Mouse (Mus musculus) heart, postnatal 25 days (tissue): ENCODE results near the gene Sprr2a2. TPM values are rescaled to one million over a fixed set of nuclear protein-coding genes. Genes with fewer than 3 reads are reported as not detected.
A peak's percentile ranks its signal among the peaks of the same experiment; 100 is the strongest.
"Not testable (repeated sequence)": the region's sequence is repeated elsewhere in the genome, so short reads cannot be mapped to it uniquely, and the experiment has no call there.

Experiments
- DNase-seq: peaks from one replicate; pipeline ENCODE4 v3.0.0; 2022; ENCODE audit warnings: low spot score
- intact Hi-C: fragments of 180-260 bp; cut with DNase I; formaldehyde crosslinking; loops from one replicate; pipeline ENCODE4 v1.15.1; 2025
- total RNA-seq, 2 experiments: library from RNA; stranded (reverse); gene quantifications; 2 replicates each; pipeline ENCODE4 v1.2.3; 2021

Gene Sprr2a2
- total RNA-seq = 1 to 10 TPM; 1.1 to 1.5 TPM

- intact Hi-C loops, DNase-seq: not testable (repeated sequence)
These were observed at the start of gene Sprr2a2, which contains the start of gene Sprr2a1 for GRCm38 (mm10) chr3:92215569-92215968. Gene Sprr2a2 (plus strand): TSS chr3:92215920. Gene Sprr2a1 (plus strand): TSS chr3:92215799.

- DNase-seq = no peak
- intact Hi-C loops = no loop called here
These were observed 45.9 kb upstream of the Sprr2a2 start for GRCm38 (mm10) chr3:92169847-92170246.

GRCm38 (mm10) chr3:92176880-92177279 is 38.8 kb upstream of the Sprr2a2 start:
- intact Hi-C loops = no loop called here
- no peak for DNase-seq

GRCm38 (mm10) chr3:92195512-92196200 is 20.1 kb upstream of the Sprr2a2 start:
- intact Hi-C loops = no loop called here
- no peak for DNase-seq

GRCm38 (mm10) chr3:92211133-92211925 is 4.4 kb upstream of the Sprr2a2 start:
- DNase-seq, intact Hi-C loops: not testable (repeated sequence)

- intact Hi-C loops, DNase-seq: not testable (repeated sequence)
These were observed 3.7 kb upstream of the Sprr2a2 start for GRCm38 (mm10) chr3:92212059-92212458.

GRCm38 (mm10) chr3:92213651-92214050 is 2.1 kb upstream of the Sprr2a2 start:
- intact Hi-C loops = not testable (repeated sequence)

GRCm38 (mm10) chr3:92219031-92219430 is 3.3 kb downstream of the Sprr2a2 start:
- DNase-seq, intact Hi-C loops: not testable (repeated sequence)

More at GRCm38 (mm10) chr3:92213651-92214050, 2.1 kb upstream of the Sprr2a2 start:
- not testable (repeated sequence) for DNase-seq

GRCm38 (mm10) chr3:92223708-92224107 is 8.0 kb downstream of the Sprr2a2 start:
- DNase-seq, intact Hi-C loops: not testable (repeated sequence)

- intact Hi-C loops = not testable (repeated sequence)
- DNase-seq = peak; percentile 0
These were observed 11.7 kb downstream of the Sprr2a2 start for GRCm38 (mm10) chr3:92227410-92227809.

GRCm38 (mm10) chr3:92236463-92237189 is 20.9 kb downstream of the Sprr2a2 start:
- DNase-seq = not testable (repeated sequence)

GRCm38 (mm10) chr3:92238736-92239135 is 23.0 kb downstream of the Sprr2a2 start:
- DNase-seq, intact Hi-C loops: not testable (repeated sequence)

More at GRCm38 (mm10) chr3:92236463-92237189, 20.9 kb downstream of the Sprr2a2 start:
- intact Hi-C loops = not testable (repeated sequence)

GRCm38 (mm10) chr3:92239197-92239596 is 23.5 kb downstream of the Sprr2a2 start:
- intact Hi-C loops = not testable (repeated sequence)

GRCm38 (mm10) chr3:92244833-92245232 is 29.1 kb downstream of the Sprr2a2 start:
- DNase-seq, intact Hi-C loops: not testable (repeated sequence)

More at GRCm38 (mm10) chr3:92239197-92239596, 23.5 kb downstream of the Sprr2a2 start:
- not testable (repeated sequence) for DNase-seq

- intact Hi-C loops = not testable (repeated sequence)
These were observed 30.5 kb downstream of the Sprr2a2 start for GRCm38 (mm10) chr3:92246245-92246644.

GRCm38 (mm10) chr3:92248494-92248893 is 32.8 kb downstream of the Sprr2a2 start:
- intact Hi-C loops, DNase-seq: not testable (repeated sequence)

More at GRCm38 (mm10) chr3:92246245-92246644, 30.5 kb downstream of the Sprr2a2 start:
- not testable (repeated sequence) for DNase-seq

GRCm38 (mm10) chr3:92250450-92250849 is 34.7 kb downstream of the Sprr2a2 start:
- intact Hi-C loops = not testable (repeated sequence)

GRCm38 (mm10) chr3:92253860-92254259 is 38.1 kb downstream of the Sprr2a2 start:
- intact Hi-C loops, DNase-seq: not testable (repeated sequence)

More at GRCm38 (mm10) chr3:92250450-92250849, 34.7 kb downstream of the Sprr2a2 start:
- DNase-seq = not testable (repeated sequence)

- intact Hi-C loops, DNase-seq: not testable (repeated sequence)
These were observed 42.8 kb downstream of the Sprr2a2 start for GRCm38 (mm10) chr3:92258526-92258925.

- DNase-seq, intact Hi-C loops: not testable (repeated sequence)
These were observed 47.7 kb downstream of the Sprr2a2 start for GRCm38 (mm10) chr3:92263462-92263861.
